Mouse (Mus musculus) hindbrain, embryonic 11.5 days (tissue): ENCODE data around the gene Morn5. TPM values are rescaled to one million over a fixed set of nuclear protein-coding genes. Genes with fewer than 3 reads are reported as not detected.

ENCODE experiments used
- polyA plus RNA-seq: library from polyadenylated mRNA; unstranded; fragments of >200 nt; fragmentation: Nextera tagmentation; extraction: Ambion mirVana; gene quantifications from 2 replicates; pipeline ENCODE4 v1.2.1, GENCODE M21; 2014

Gene Morn5
- polyA plus RNA-seq, 1 experiment from 2014 or later = 3.6 TPM

Other genes with a start within 250 kb of the Morn5 start
- gene Ttll11, start 69.5 kb upstream of the Morn5 start, polyA plus RNA-seq = 1.3 and 1.9 TPM in 2 replicates
- gene Ndufa8, start 52 bp upstream of the Morn5 start, polyA plus RNA-seq = 196 and 198 TPM in 2 replicates
- gene Lhx6, start 56.0 kb downstream of the Morn5 start, polyA plus RNA-seq = 0.93 and 1.3 TPM in 2 replicates
- 29.7 and 35.9 TPM in 2 replicates for gene Mrrf, start 86.9 kb downstream of the Morn5 start, polyA plus RNA-seq
- 121 and 131 TPM in 2 replicates for gene Rbm18, start 87.3 kb downstream of the Morn5 start, polyA plus RNA-seq
- 4.2 and 5.6 TPM in 2 replicates for gene Ptgs1, start 181.0 kb downstream of the Morn5 start, polyA plus RNA-seq